In genomic region chr4:120948938-120949337, GRCm38 (mm10) we compare ENCODE assay signal across 10 mouse cellular contexts. TPM values are rescaled to one million over a fixed set of nuclear protein-coding genes. Genes with fewer than 3 reads are reported as not detected.
DNase-seq lines count a peak whose midpoint lies in the region; ATAC-seq and TF ChIP-seq lines count a peak whose summit lies in the region.
"Had no signal": no experiment of that assay in that cellular context is flagged by ENCODE, and none has a peak within 500 bp of the region (broad histone marks: within the 10 kb centered on the region; RNA-seq: fewer than 3 reads in every experiment).

No protein-coding gene starts in this region.

- H3K9me3 ChIP-seq in midbrain, embryonic 13.5 days: no peaks in the 10 kb centered on the region
- H3K9me3 ChIP-seq: midbrain, embryonic 10.5 days had no signal

- WGBS in cerebellum, adult 2 months: 86% methylated on average over 3 of the region's 3 CpGs
- WGBS in midbrain, embryonic 13.5 days: 85% methylated on average over 3 of the region's 3 CpGs

- no peak overlapping the region for H3K4me3 ChIP-seq in cerebellum, adult 2 months (replicated peaks; ENCODE audit: insufficient read depth, low read depth, low read length)
- no peak overlapping the region for H3K4me3 ChIP-seq in midbrain, embryonic 13.5 days (replicated peaks)
- H3K4me3 ChIP-seq: midbrain, embryonic 10.5 days had no signal

- no peak for TF ChIP-seq CTCF in cerebellum, adult 2 months (IDR thresholded peaks at IDR 0.05; ENCODE audit: borderline replicate concordance, insufficient read depth, low read depth, low read length)

- DNase-seq in embryo, embryonic 10 days (ENCODE audit: low spot score): peak; percentile 40
- DNase-seq in embryo, embryonic 9.5 days (ENCODE audit: extremely low spot score): no peak
- DNase-seq in adrenal gland, postnatal 25 days: peak; percentile 29
- peak; percentile 57 for DNase-seq in heart, postnatal 4 days
- DNase-seq in lung, adult 18-20 months: peak; percentile 12 to 42
- DNase-seq in layer of hippocampus, postnatal 25 days (ENCODE audit: extremely low spot score in 1 of 2, low spot score in 1 of 2): no peak
- no peak for DNase-seq in cerebellum, adult 2 months
- DNase-seq: cerebellum, adult 11 months had no signal

- peaks cover 10% of the 10 kb centered on the region; the same call in 1 of the 2 replicates for H3K36me3 ChIP-seq in midbrain, embryonic 13.5 days

- H3K4me1 ChIP-seq in cerebellum, adult 2 months (ENCODE audit: control insufficient read depth, insufficient read depth, low read length): no peaks in the 10 kb centered on the region
- H3K4me1 ChIP-seq in midbrain, embryonic 13.5 days (replicated peaks): peaks cover 14% of the 10 kb centered on the region

- H3K27me3 ChIP-seq in cerebellum, adult 2 months (ENCODE audit: control insufficient read depth, insufficient read depth, low read length): no peaks in the 10 kb centered on the region
- H3K27me3 ChIP-seq in midbrain, embryonic 13.5 days: no peaks in the 10 kb centered on the region

- TF ChIP-seq POLR2A in cerebellum, adult 2 months (IDR thresholded peaks at IDR 0.05; ENCODE audit: borderline replicate concordance, insufficient read depth, low read length): no peak

- no peak for ATAC-seq in midbrain, embryonic 13.5 days

- H3K9ac ChIP-seq in midbrain, embryonic 13.5 days (replicated peaks): no peak overlapping the region

- H3K4me2 ChIP-seq in midbrain, embryonic 13.5 days (replicated peaks): no peak overlapping the region

- no peak overlapping the region for H3K27ac ChIP-seq in cerebellum, adult 2 months (ENCODE audit: insufficient read depth, low read length)
- H3K27ac ChIP-seq in midbrain, embryonic 13.5 days: no peak overlapping the region
- H3K27ac ChIP-seq: midbrain, embryonic 10.5 days had no signal

RNA-seq across cellular contexts. Expression of gene Zfp69, which starts 2.6 kb away (rescaled TPM):
- 3.4 and 4.9 TPM in 2 replicates for total RNA-seq in adrenal gland, postnatal 25 days (2021)
- 1 to 10 TPM; 5.6 to 6.1 TPM for total RNA-seq in heart, postnatal 4 days (2021)
- total RNA-seq in layer of hippocampus, postnatal 25 days (2021): 1 to 10 TPM; 1.9 to 2.2 TPM
- 1.9 and 3.1 TPM in 2 replicates for polyA plus RNA-seq in cerebellum, adult 2 months (2012; rRNA removed)
- polyA plus RNA-seq in midbrain, embryonic 13.5 days (2015; fragmentation: Nextera tagmentation; extraction: Ambion mirVana): 8.8 and 9.4 TPM in 2 replicates

RNA-seq across cellular contexts. Expression of gene Exo5, which starts 24.1 kb away (rescaled TPM):
- total RNA-seq in adrenal gland, postnatal 25 days (2021): 11.6 and 12.9 TPM in 2 replicates
- 1 to 10 TPM; 7.8 to 8.5 TPM for total RNA-seq in heart, postnatal 4 days (2021)
- 10 to 100 TPM; 13.1 to 14.1 TPM for total RNA-seq in layer of hippocampus, postnatal 25 days (2021)
- polyA plus RNA-seq in cerebellum, adult 2 months (2012; rRNA removed): 9.4 and 10.1 TPM in 2 replicates
- 39.2 and 44.5 TPM in 2 replicates for polyA plus RNA-seq in midbrain, embryonic 13.5 days (2015; fragmentation: Nextera tagmentation; extraction: Ambion mirVana)

Comparison
In these comparisons a context has a peak if more than half of its experiments do, and no peak if none do; other contexts are left out.
1. DNase-seq: peak in embryo, embryonic 10 days (single experiment), adrenal gland, postnatal 25 days (single experiment), heart, postnatal 4 days (single experiment) and lung, adult 18-20 months (2 of 2); none in embryo, embryonic 9.5 days (single experiment), layer of hippocampus, postnatal 25 days (0 of 2) and cerebellum, adult 2 months (0 of 2).